Mouse (Mus musculus): Measurements from ENCODE around the gene Ndufs7. TPM values are rescaled to one million over a fixed set of nuclear protein-coding genes. Genes with fewer than 3 reads are reported as not detected.

Ndufs7 gene
- polyA plus RNA-seq, 1 experiment from 2014 or later: 319 TPM

- Histone ChIP-seq H3K27ac (ENCODE audit: low read depth) (no peak overlapping the region), H3K9ac (no peak overlapping the region), H3K4me1 (ENCODE audit: insufficient read depth) (no peaks in the 10 kb centered on the region), H3K9me3 (ENCODE audit: low read depth, low read length) (no peaks in the 10 kb centered on the region), H3K4me2 (peak overlapping the region; percentile 98; the same call in 1 of the 2 replicates), H3K4me3 (ENCODE audit: low read depth, low read length) (peak overlapping the region; percentile 9; the same call in 1 of the 2 replicates), H3K36me3 (ENCODE audit: insufficient read depth) (peaks cover 25% of the 10 kb centered on the region), H3K27me3 (ENCODE audit: insufficient read depth, low read length) (peaks cover 27% of the 10 kb centered on the region)
- ATAC-seq (ENCODE audit: insufficient read depth) (no peak), DNase-seq (no peak)
- 68% methylated on average over 4 of the region's 4 CpGs for WGBS
- TF ChIP-seq CTCF (IDR thresholded peaks at IDR 0.05; ENCODE audit: low read depth): no peak
These were observed 45.4 kb downstream of the Ndufs7 start for GRCm38 (mm10) chr10:80294311-80294710.

- no peak for ATAC-seq (ENCODE audit: insufficient read depth)
- no peak for DNase-seq
- Histone ChIP-seq H3K4me2 (peak overlapping the region; percentile 53; the same call in 1 of the 2 replicates), H3K4me3 (ENCODE audit: low read depth, low read length) (no peak overlapping the region; the same call in 1 of the 2 replicates), H3K9ac (no peak overlapping the region), H3K27ac (ENCODE audit: low read depth) (no peak overlapping the region), H3K36me3 (ENCODE audit: insufficient read depth) (peaks cover 25% of the 10 kb centered on the region), H3K9me3 (ENCODE audit: low read depth, low read length) (no peaks in the 10 kb centered on the region), H3K27me3 (ENCODE audit: insufficient read depth, low read length) (peaks cover 32% of the 10 kb centered on the region), H3K4me1 (ENCODE audit: insufficient read depth) (no peaks in the 10 kb centered on the region)
- 46% methylated on average over 7 of the region's 7 CpGs for WGBS
- no peak for TF ChIP-seq CTCF (IDR thresholded peaks at IDR 0.05; ENCODE audit: low read depth)
These were observed 45.9 kb downstream of the Ndufs7 start for GRCm38 (mm10) chr10:80294788-80295303.

GRCm38 (mm10) chr10:80295618-80296425 is 46.9 kb downstream of the Ndufs7 start, which contains the start of gene Apc2:
Gene Apc2 (plus strand): TSS chr10:80295977.
- H3K27me3 ChIP-seq (ENCODE audit: insufficient read depth, low read length): peaks cover 42% of the 10 kb centered on the region
- peak; percentile 28 for ATAC-seq (ENCODE audit: insufficient read depth)
- no peaks in the 10 kb centered on the region for H3K9me3 ChIP-seq (ENCODE audit: low read depth, low read length)
- no peaks in the 10 kb centered on the region for H3K4me1 ChIP-seq (ENCODE audit: insufficient read depth)
- H3K27ac ChIP-seq (ENCODE audit: low read depth): no peak within 1 kb of the TSS
- peak within 1 kb of the TSS; percentile 17 for H3K4me3 ChIP-seq (ENCODE audit: low read depth, low read length)
- peak within 1 kb of the TSS; percentile 53 for H3K4me2 ChIP-seq
- peaks cover 25% of the 10 kb centered on the region for H3K36me3 ChIP-seq (ENCODE audit: insufficient read depth)
- peak; percentile 74 for DNase-seq
- peak; percentile 73 for TF ChIP-seq CTCF (IDR thresholded peaks at IDR 0.05; ENCODE audit: low read depth)
- 1% methylated on average over 26 of the region's 26 CpGs for WGBS
- H3K9ac ChIP-seq: peak within 1 kb of the TSS; percentile 19; the same call in 1 of the 2 replicates

GRCm38 (mm10) chr10:80296824-80297223 is 47.9 kb downstream of the Ndufs7 start:
- no peak overlapping the region for H3K4me3 ChIP-seq (ENCODE audit: low read depth, low read length)
- TF ChIP-seq CTCF (IDR thresholded peaks at IDR 0.05; ENCODE audit: low read depth): no peak
- 63% methylated on average over 5 of the region's 5 CpGs for WGBS
- H3K4me1 ChIP-seq (ENCODE audit: insufficient read depth): no peaks in the 10 kb centered on the region
- DNase-seq: no peak
- H3K9me3 ChIP-seq (ENCODE audit: low read depth, low read length): no peaks in the 10 kb centered on the region
- ATAC-seq (ENCODE audit: insufficient read depth): no peak
- H3K27me3 ChIP-seq (ENCODE audit: insufficient read depth, low read length): peaks cover 52% of the 10 kb centered on the region
- H3K27ac ChIP-seq (ENCODE audit: low read depth): no peak overlapping the region
- no peak overlapping the region for H3K9ac ChIP-seq
- H3K36me3 ChIP-seq (ENCODE audit: insufficient read depth): peaks cover 25% of the 10 kb centered on the region
- H3K4me2 ChIP-seq: no peak overlapping the region

GRCm38 (mm10) chr10:80297526-80298133 is 48.7 kb downstream of the Ndufs7 start:
- Histone ChIP-seq H3K27ac (ENCODE audit: low read depth) (no peak overlapping the region), H3K4me2 (no peak overlapping the region), H3K9ac (no peak overlapping the region), H3K27me3 (ENCODE audit: insufficient read depth, low read length) (peaks cover 53% of the 10 kb centered on the region), H3K36me3 (ENCODE audit: insufficient read depth) (peaks cover 25% of the 10 kb centered on the region), H3K4me3 (ENCODE audit: low read depth, low read length) (no peak overlapping the region), H3K9me3 (ENCODE audit: low read depth, low read length) (no peaks in the 10 kb centered on the region), H3K4me1 (ENCODE audit: insufficient read depth) (no peaks in the 10 kb centered on the region)
- 66% methylated on average over 8 of the region's 8 CpGs for WGBS
- no peak for ATAC-seq (ENCODE audit: insufficient read depth)
- no peak for DNase-seq
- no peak for TF ChIP-seq CTCF (IDR thresholded peaks at IDR 0.05; ENCODE audit: low read depth)

GRCm38 (mm10) chr10:80298571-80299281 is 49.8 kb downstream of the Ndufs7 start:
- no peak overlapping the region for H3K9ac ChIP-seq
- no peak overlapping the region for H3K27ac ChIP-seq (ENCODE audit: low read depth)
- no peak overlapping the region for H3K4me3 ChIP-seq (ENCODE audit: low read depth, low read length)
- peaks cover 53% of the 10 kb centered on the region for H3K27me3 ChIP-seq (ENCODE audit: insufficient read depth, low read length)
- ATAC-seq (ENCODE audit: insufficient read depth) (no peak), DNase-seq (peak; percentile 64)
- peaks cover 15% of the 10 kb centered on the region for H3K36me3 ChIP-seq (ENCODE audit: insufficient read depth)
- no peak for TF ChIP-seq CTCF (IDR thresholded peaks at IDR 0.05; ENCODE audit: low read depth)
- H3K4me2 ChIP-seq: no peak overlapping the region
- no peaks in the 10 kb centered on the region for H3K9me3 ChIP-seq (ENCODE audit: low read depth, low read length)
- H3K4me1 ChIP-seq (ENCODE audit: insufficient read depth): no peaks in the 10 kb centered on the region
- 6% methylated on average over 26 of the region's 26 CpGs for WGBS

All from lung, embryonic 14.5 days (tissue).